Mouse (Mus musculus): ENCODE measurements around the gene Rabggta.
A peak's percentile ranks its signal among the peaks of the same experiment; 100 is the strongest.

Rabggta gene

GRCm38 (mm10) chr14:55721700-55722437, at the start of gene Rabggta:
Gene Rabggta (minus strand): TSS chr14:55722263.
- peak; percentile 91 for DNase-seq (ENCODE audit: low spot score)

GRCm38 (mm10) chr14:55769087-55769703, 47.1 kb upstream of the Rabggta start:
- DNase-seq (ENCODE audit: low spot score), result peak; percentile 43

GRCm38 (mm10) chr14:55768555-55768954, 46.5 kb upstream of the Rabggta start:
- DNase-seq (ENCODE audit: low spot score), result no peak

GRCm38 (mm10) chr14:55767519-55768414, 45.7 kb upstream of the Rabggta start:
- no peak for DNase-seq (ENCODE audit: low spot score)

GRCm38 (mm10) chr14:55765696-55766095, 43.6 kb upstream of the Rabggta start, which contains the start of gene Ltb4r1:
Gene Ltb4r1 (plus strand): TSS chr14:55765962.
- no peak for DNase-seq (ENCODE audit: low spot score)

- DNase-seq (ENCODE audit: low spot score), result no peak
Observed at GRCm38 (mm10) chr14:55763166-55763565, 41.1 kb upstream of the Rabggta start.

GRCm38 (mm10) chr14:55762001-55762821, 40.1 kb upstream of the Rabggta start:
- DNase-seq (ENCODE audit: low spot score), result no peak

- no peak for DNase-seq (ENCODE audit: low spot score)
Observed at GRCm38 (mm10) chr14:55761163-55761562, 39.1 kb upstream of the Rabggta start, which contains the start of gene Ltb4r2. Gene Ltb4r2 (plus strand): TSS chr14:55761428.

- DNase-seq (ENCODE audit: low spot score), result peak; percentile 62
Observed at GRCm38 (mm10) chr14:55760156-55760555, 38.1 kb upstream of the Rabggta start.

GRCm38 (mm10) chr14:55758363-55758784, 36.3 kb upstream of the Rabggta start, which contains the start of gene Cideb:
Gene Cideb (minus strand): TSS chr14:55758458.
- peak; percentile 56 for DNase-seq (ENCODE audit: low spot score)

- no peak for DNase-seq (ENCODE audit: low spot score)
Observed at GRCm38 (mm10) chr14:55757566-55757965, 35.5 kb upstream of the Rabggta start.

- no peak for DNase-seq (ENCODE audit: low spot score)
Observed at GRCm38 (mm10) chr14:55747051-55747847, 25.2 kb upstream of the Rabggta start.

- DNase-seq (ENCODE audit: low spot score), result no peak
Observed at GRCm38 (mm10) chr14:55745861-55746237, 23.8 kb upstream of the Rabggta start.

GRCm38 (mm10) chr14:55745180-55745860, 23.3 kb upstream of the Rabggta start, which contains the start of the genes Dhrs1 and Nop9:
Gene Dhrs1 (minus strand): TSS chr14:55745690.
Gene Nop9 (plus strand): TSS chr14:55745693.
- DNase-seq (ENCODE audit: low spot score), result peak; percentile 78

GRCm38 (mm10) chr14:55743711-55744110, 21.6 kb upstream of the Rabggta start:
- DNase-seq (ENCODE audit: low spot score), result peak; percentile 82

GRCm38 (mm10) chr14:55737086-55737687, 15.1 kb upstream of the Rabggta start:
- no peak for DNase-seq (ENCODE audit: low spot score)

- no peak for DNase-seq (ENCODE audit: low spot score)
Observed at GRCm38 (mm10) chr14:55735758-55736157, 13.7 kb upstream of the Rabggta start.

- DNase-seq (ENCODE audit: low spot score), result no peak
Observed at GRCm38 (mm10) chr14:55735334-55735733, 13.3 kb upstream of the Rabggta start.

- no peak for DNase-seq (ENCODE audit: low spot score)
Observed at GRCm38 (mm10) chr14:55734869-55735268, 12.8 kb upstream of the Rabggta start.
